Mouse (Mus musculus): ENCODE results near the gene Mast4. TPM values are rescaled to one million over a fixed set of nuclear protein-coding genes. Genes with fewer than 3 reads are reported as not detected.

The Mast4 gene
- total RNA-seq, 4 experiments from 2014 or later: 19.8 to 27.6 (median 25.3) TPM

- DNase-seq (ENCODE audit: low spot score): no peak
Observed at GRCm38 (mm10) chr13:102892783-102893182, 441.5 kb downstream of the Mast4 start.

DNA sequence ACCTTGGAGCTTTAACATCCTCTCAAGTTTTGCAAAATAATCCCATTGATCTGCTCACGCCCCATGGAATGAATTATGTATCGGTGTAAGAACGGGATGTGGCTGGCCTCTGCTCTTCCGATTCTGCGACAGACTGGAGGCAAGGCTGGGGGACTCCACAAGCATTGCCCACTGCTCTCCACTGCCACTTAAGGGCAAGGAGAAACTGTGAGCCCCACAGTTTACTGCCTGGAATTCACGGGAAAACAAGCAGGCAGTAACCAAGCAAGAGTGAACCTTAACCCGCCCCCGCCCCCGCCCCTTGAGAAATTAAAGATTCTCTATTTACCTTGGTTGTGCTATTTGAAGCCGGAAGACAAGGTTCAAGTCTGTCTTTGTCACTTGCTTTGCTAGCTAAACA is 444.3 kb downstream of the Mast4 start:
- no peak for DNase-seq (ENCODE audit: low spot score)

GRCm38 (mm10) chr13:102889537-102889936 is 444.8 kb downstream of the Mast4 start:
- DNase-seq (ENCODE audit: low spot score): no peak

GRCm38 (mm10) chr13:102888895-102889490 is 445.3 kb downstream of the Mast4 start:
- DNase-seq (ENCODE audit: low spot score): no peak

- no peak for DNase-seq (ENCODE audit: low spot score)
Observed at GRCm38 (mm10) chr13:102888211-102888610, 446.1 kb downstream of the Mast4 start.

- no peak for DNase-seq (ENCODE audit: low spot score)
Observed at GRCm38 (mm10) chr13:102887534-102887933, 446.8 kb downstream of the Mast4 start.

DNA sequence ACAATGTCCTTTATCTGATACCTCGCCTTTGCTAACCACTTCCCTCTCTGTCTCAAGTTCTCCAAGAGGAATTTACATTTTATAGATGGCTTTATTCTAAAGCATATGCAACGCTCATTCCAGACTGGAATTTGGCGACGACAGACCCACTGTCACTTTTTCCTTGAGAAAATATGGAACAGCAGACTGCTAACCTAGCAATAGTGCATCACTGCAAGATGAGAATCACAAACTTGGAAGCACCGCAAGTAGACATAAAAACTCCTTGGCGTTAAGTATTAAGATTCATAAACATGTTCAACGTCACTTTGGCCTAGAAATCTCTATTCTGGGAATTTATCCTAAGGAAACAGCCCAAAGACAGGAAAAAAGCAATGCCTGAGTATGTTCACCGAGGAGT is 447.5 kb downstream of the Mast4 start:
- DNase-seq (ENCODE audit: low spot score): no peak

- no peak for DNase-seq (ENCODE audit: low spot score)
Observed at GRCm38 (mm10) chr13:102886147-102886546, 448.1 kb downstream of the Mast4 start.

DNA sequence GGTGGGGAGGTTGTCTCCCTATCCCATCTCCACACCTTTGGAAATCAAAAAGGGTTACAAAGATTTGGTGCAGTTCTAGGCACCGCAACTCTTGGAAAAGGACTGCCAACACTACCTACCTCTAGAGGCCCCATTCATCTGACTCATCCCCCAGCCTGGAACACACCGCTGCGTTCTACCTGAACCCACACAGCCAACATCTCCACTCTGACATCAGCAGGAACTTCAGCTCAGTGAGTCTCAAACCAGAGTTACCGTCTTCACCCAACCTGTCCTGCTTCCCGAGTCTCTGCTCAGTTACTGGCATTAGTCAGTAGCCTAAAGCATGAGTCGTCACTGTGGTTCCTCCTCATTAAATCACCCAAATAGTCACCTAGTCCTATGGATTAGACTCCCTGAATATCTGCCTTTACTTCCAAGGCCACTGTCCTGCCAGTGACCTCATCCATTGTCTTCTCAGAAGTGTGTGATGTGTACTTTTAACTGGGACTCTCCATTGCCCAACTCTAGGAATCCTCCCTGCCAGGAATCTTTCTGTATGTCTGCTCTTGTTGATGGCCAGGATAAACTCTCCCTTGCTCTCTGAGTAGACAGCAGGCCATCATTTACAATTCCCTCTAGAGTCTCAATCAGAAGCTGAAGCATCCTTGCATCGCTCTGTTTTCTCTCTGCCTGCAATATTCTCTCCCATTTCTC is 453.8 kb downstream of the Mast4 start:
- no peak for DNase-seq (ENCODE audit: low spot score)

GRCm38 (mm10) chr13:102878631-102879030 is 455.7 kb downstream of the Mast4 start:
- DNase-seq (ENCODE audit: low spot score): no peak

- no peak for DNase-seq (ENCODE audit: low spot score)
Observed at GRCm38 (mm10) chr13:102877766-102878325, 456.5 kb downstream of the Mast4 start.

DNA sequence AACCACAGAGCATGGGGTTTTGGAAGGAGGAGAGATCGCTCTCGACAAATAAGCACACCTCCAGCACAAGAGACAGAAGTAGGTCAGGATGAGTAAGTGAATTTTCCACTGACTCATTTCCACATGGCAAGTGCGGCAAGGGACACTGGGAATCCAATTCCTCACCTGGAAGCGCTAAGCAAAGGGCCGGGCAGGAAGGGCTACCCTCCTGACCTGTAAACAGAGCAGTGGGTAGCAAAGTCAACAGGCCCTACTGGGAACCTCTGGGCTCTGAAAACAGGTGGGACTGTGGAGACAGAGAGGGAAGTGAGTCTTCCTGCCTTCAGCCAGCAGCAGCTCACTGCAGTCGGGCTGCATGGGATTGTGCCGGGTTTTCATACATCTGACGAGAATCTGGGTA is 457.1 kb downstream of the Mast4 start:
- DNase-seq (ENCODE audit: low spot score): peak; percentile 32

DNA sequence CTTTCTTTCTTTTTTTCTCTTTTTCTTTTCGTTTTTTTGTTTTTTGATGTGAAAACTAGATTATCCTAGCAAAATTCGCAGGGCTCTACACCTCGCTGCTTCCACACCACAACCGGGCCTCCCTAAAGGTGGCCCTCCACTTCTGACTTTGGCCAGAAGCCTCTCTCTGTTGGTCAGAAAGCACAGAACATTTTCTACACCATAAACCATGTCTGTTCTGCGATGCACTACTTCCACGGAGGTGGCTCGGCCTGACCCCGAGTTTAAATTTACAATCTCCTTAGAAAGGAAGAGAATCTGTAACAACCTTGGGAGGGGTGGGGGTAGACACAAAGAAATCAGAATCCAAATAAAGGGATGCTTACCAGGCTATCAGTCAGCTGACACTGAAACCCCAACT is 458.8 kb downstream of the Mast4 start:
- DNase-seq (ENCODE audit: low spot score): no peak

DNA sequence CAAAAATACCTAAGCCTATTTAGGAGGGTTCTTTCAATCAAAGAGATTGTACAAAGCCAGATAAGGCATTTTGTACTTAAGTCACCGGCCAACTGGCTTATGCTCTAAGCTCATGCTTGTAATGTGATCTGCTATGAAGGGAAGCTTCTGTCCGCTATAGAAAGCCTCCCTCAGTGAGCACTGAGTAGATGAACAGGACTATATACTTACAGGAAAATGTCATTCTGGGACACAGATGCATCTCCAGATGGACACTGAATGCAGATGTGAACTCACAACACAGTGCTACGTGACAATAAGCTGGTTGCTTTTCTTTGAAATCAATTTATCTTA is 459.2 kb downstream of the Mast4 start:
- peak; percentile 54 for DNase-seq (ENCODE audit: low spot score)

DNA sequence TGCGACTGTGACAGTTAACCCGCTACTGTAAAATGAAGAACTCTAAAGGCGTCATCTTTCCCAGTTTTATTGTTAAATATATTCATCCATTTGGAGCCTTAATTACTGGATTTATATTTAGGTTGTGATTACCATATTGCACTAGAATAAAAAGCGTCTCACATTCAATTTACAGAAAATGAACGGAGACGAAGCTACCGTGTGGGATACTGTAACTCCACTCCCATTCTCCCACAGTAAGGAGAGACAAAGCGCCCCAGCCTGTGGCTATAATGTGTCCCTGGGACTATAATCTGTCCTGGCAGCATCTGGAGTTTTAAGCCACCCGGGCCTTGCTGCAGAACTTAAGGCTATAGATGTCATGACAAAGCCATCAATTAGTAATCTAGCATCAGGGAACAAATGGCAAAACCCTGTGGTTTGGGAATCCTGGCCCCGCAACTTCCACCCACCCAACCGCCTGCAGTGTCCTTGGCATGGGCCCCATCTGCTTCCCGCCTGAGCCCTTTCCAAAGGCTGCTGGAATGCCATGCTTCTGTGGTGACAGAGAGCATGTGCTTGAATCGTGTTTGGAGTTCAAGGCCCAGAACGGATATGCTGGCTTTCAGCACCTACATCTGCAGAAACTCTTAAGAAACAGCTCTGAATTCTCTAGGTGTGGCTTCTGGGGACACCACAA is 459.7 kb downstream of the Mast4 start:
- DNase-seq (ENCODE audit: low spot score): no peak

- DNase-seq (ENCODE audit: low spot score): no peak
Observed at GRCm38 (mm10) chr13:102873412-102874016, 460.8 kb downstream of the Mast4 start.

- DNase-seq (ENCODE audit: low spot score): peak; percentile 56
Observed at GRCm38 (mm10) chr13:102871380-102872104, 462.8 kb downstream of the Mast4 start.

GRCm38 (mm10) chr13:102869541-102869940 is 464.8 kb downstream of the Mast4 start:
- DNase-seq (ENCODE audit: low spot score): peak; percentile 48

GRCm38 (mm10) chr13:102866816-102867215 is 467.5 kb downstream of the Mast4 start:
- no peak for DNase-seq (ENCODE audit: low spot score)

- peak; percentile 40 for DNase-seq (ENCODE audit: low spot score)
Observed at GRCm38 (mm10) chr13:102865971-102866724, 468.1 kb downstream of the Mast4 start.

DNA sequence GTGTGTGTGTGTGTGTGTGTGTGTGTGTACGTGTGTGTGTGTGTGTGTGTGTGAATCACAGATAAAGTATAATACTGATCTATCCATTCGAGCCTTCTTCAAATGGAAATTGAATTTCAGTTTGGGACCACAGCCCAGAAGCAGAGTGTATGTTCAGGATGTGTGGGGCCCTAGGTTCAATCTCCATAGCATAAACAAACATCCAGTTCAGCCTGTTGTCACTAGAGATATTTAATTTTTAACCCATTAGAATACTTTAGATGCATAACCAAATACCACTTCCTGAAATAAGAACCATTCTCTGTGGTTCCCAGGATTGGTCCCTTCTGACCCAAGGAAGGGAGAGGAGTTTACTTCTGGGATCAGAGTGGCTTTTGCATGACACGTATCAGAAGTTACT is 468.8 kb downstream of the Mast4 start:
- no peak for DNase-seq (ENCODE audit: low spot score)

All from heart, adult 8-10 months (tissue).